Mouse (Mus musculus) forebrain, embryonic 14.5 days (tissue): Measurements from ENCODE around the gene Tmtc1. TPM values are rescaled to one million over a fixed set of nuclear protein-coding genes. Genes with fewer than 3 reads are reported as not detected.

Source experiments
- ATAC-seq: fragments of 200-750 bp; cut with Nextera tagmentation; 2 replicates; pipeline ENCODE4 v1.8.0; 2017; ENCODE audit warnings: mild to moderate bottlenecking, moderate library complexity
- DNase-seq: peaks from one replicate; pipeline ENCODE4 v3.0.0-alpha.2; 2015; ENCODE audit warnings: low spot score
- H3K27ac ChIP-seq: fragments of 300-500 bp; sonication (generic); 2 replicates; pipeline ENCODE4 v1.5.1; 2014; ENCODE audit warnings: low read depth, mild to moderate bottlenecking, control low read depth, low read length, moderate library complexity
- H3K27me3 ChIP-seq: fragments of 300-500 bp; sonication (generic); replicated peaks from 2 replicates; pipeline ENCODE4 v1.6.1; 2014; ENCODE audit warnings: low read length, control low read depth, mixed read lengths; ENCODE audit not compliant: control insufficient read depth, insufficient read depth
- H3K36me3 ChIP-seq: fragments of 300-500 bp; sonication (generic); 2 replicates; pipeline ENCODE4 v1.6.1; 2014; ENCODE audit warnings: low read length, control low read depth; ENCODE audit not compliant: control insufficient read depth, insufficient read depth
- H3K4me1 ChIP-seq: fragments of 300-500 bp; sonication (generic); 2 replicates; pipeline ENCODE4 v1.6.1; 2014; ENCODE audit warnings: antibody characterized with exemption, low read length, control low read depth; ENCODE audit not compliant: control insufficient read depth, insufficient read depth
- H3K4me2 ChIP-seq: fragments of 300-500 bp; sonication (generic); 2 replicates; pipeline ENCODE4 v1.6.1; 2014; ENCODE audit warnings: mild to moderate bottlenecking, control low read depth, low read length
- H3K4me3 ChIP-seq: fragments of 300-500 bp; sonication (generic); 2 replicates; pipeline ENCODE4 v1.5.1; 2014; ENCODE audit warnings: low read depth, low read length, control low read depth
- H3K9ac ChIP-seq: fragments of 300-500 bp; sonication (generic); 2 replicates; pipeline ENCODE4 v1.6.1; 2014; ENCODE audit warnings: mild to moderate bottlenecking, low read length, control low read depth, moderate library complexity
- H3K9me3 ChIP-seq: fragments of 300-500 bp; sonication (generic); replicated peaks from 2 replicates; pipeline ENCODE4 v1.6.1; 2016; ENCODE audit warnings: low read length, control low read depth, mixed read lengths; ENCODE audit not compliant: control insufficient read depth
- WGBS: fragments of 180-500 bp; shearing (Covaris S2); extraction: QIAGEN DNeasy Blood & Tissue Kit; methylation state at CpG from one replicate; pipeline ENCODE4 v1.1.7; 2014; 5-methylcytosine and 5-hydroxymethylcytosine counted together
- polyA plus RNA-seq: library from polyadenylated mRNA; unstranded; fragments of >200 nt; fragmentation: Nextera tagmentation; extraction: Ambion mirVana; gene quantifications from 2 replicates; pipeline ENCODE4 v1.2.1, GENCODE M21; 2014

Tmtc1 gene
- polyA plus RNA-seq, 1 experiment from 2014 or later, result 1.3 TPM

DNA sequence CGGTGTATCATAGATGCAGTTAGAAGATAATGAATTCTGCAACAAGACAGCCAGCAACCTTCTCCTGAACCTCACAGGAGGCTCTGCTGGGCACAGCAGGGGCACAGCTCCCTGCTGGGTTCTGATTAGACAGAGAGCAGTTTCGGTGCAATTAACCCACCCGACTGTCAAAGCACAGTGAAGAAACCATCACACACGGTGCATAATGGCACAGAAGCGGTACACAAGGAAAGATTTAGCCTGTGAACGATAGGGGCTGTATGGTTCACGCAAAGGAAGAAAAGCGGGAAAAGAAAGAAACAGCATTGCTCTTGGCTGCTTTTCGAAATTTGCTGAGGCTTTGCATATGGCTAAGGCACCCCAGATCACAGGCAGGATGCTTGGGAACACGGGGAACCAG, 52.0 kb downstream of the Tmtc1 start:
- 2% methylated on average over 10 of the region's 10 CpGs for WGBS
- Histone ChIP-seq H3K27ac (peak overlapping the region; percentile 4; the same call in 1 of the 2 replicates), H3K9me3 (no peaks in the 10 kb centered on the region), H3K4me2 (peak overlapping the region; percentile 18), H3K27me3 (no peaks in the 10 kb centered on the region), H3K4me3 (no peak overlapping the region), H3K36me3 (no peaks in the 10 kb centered on the region), H3K4me1 (peaks cover 16% of the 10 kb centered on the region), H3K9ac (peak overlapping the region; percentile 26; the same call in 1 of the 2 replicates)
- DNase-seq, result peak; percentile 75
- peak; percentile 75 for ATAC-seq

DNA sequence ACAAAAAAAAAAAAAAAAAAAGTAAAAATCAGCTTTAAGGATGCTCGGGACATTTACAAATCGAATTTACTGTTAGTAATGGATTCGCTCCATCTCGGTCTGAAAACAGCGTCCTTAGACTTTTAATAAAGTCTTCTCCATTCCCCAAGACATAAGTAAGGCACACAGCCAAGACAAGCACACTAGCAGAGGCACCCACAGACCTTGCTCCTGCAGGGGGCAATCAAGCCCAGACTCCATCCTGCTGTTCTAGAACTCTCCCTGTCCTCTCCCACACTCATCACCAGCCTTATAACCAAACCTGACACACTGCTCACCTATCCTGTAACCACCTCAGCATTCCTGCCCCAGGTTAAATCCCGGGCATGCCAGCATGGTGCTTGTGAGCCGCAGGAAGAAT, 52.9 kb downstream of the Tmtc1 start:
- H3K9me3 ChIP-seq, result no peaks in the 10 kb centered on the region
- no peak overlapping the region for H3K27ac ChIP-seq
- H3K4me1 ChIP-seq, result peaks cover 16% of the 10 kb centered on the region
- no peak overlapping the region for H3K9ac ChIP-seq
- no peaks in the 10 kb centered on the region for H3K27me3 ChIP-seq
- no peak overlapping the region for H3K4me3 ChIP-seq
- no peaks in the 10 kb centered on the region for H3K36me3 ChIP-seq
- 69% methylated on average over 7 of the region's 7 CpGs for whole genome bisulfite sequencing
- DNase-seq, result no peak
- H3K4me2 ChIP-seq, result no peak overlapping the region
- ATAC-seq, result no peak

DNA sequence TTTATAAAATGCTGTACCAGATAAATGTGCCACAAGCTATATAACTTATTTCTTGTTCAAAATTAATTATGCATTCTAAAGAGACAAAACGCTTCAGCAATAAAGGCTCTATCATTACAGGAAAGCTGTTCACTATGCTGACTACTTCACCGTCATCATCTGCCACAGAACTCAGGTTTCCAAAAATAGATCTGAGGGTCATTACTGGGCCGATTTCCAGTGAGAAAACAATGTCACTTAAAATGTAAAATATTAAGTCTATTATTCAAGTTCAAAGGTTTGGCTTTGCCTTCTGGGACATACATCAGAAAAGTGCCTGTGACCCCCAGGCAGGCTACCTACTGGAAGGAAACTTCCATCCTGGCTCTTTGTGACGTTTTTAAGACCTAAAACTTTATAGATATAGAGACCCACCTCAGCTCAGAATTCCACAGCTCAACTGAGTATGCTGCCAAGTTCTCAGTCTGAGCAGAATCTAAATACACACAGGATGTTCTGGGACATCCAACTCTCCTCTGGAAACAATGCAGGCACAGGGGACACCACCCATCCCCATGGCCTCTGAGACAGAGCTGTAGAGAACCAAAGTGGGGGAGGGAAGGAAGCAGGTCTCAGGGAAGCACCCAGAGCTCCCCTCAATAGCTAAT, 53.4 kb downstream of the Tmtc1 start:
- no peak overlapping the region for H3K27ac ChIP-seq
- H3K27me3 ChIP-seq, result no peaks in the 10 kb centered on the region
- no peaks in the 10 kb centered on the region for H3K36me3 ChIP-seq
- DNase-seq (no peak), ATAC-seq (no peak)
- no peak overlapping the region for H3K4me3 ChIP-seq
- H3K4me1 ChIP-seq, result peaks cover 16% of the 10 kb centered on the region
- no peaks in the 10 kb centered on the region for H3K9me3 ChIP-seq
- H3K4me2 ChIP-seq, result no peak overlapping the region
- 19% methylated on average over 4 of the region's 4 CpGs for WGBS
- H3K9ac ChIP-seq, result no peak overlapping the region

DNA sequence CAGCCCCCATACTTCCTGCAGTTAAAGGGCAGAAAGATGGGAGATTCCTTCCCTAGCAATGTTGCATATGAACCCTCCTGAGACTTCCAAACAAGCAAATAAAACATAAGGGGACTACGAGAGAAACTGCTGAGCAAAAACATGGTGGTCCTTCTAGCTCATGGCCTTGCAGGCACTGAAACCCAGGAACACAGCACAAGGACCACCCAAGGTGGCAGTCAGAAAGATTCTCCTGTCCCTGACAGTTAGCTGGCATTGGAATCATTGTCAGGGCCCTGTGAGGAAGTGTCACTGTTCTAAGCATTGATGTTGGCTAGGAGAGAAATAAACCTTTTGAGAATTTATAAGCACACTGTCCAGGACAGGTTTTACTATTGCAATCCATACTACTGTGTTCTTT, 56.2 kb downstream of the Tmtc1 start:
- H3K27ac ChIP-seq, result no peak overlapping the region
- no peak overlapping the region for H3K4me3 ChIP-seq
- 63% methylated on average over 1 of the region's 1 CpGs for WGBS
- no peak for DNase-seq
- no peaks in the 10 kb centered on the region for H3K9me3 ChIP-seq
- no peak overlapping the region for H3K4me2 ChIP-seq
- H3K36me3 ChIP-seq, result no peaks in the 10 kb centered on the region
- no peak overlapping the region for H3K9ac ChIP-seq
- H3K27me3 ChIP-seq, result no peaks in the 10 kb centered on the region
- H3K4me1 ChIP-seq, result peaks cover 14% of the 10 kb centered on the region
- ATAC-seq, result no peak

DNA sequence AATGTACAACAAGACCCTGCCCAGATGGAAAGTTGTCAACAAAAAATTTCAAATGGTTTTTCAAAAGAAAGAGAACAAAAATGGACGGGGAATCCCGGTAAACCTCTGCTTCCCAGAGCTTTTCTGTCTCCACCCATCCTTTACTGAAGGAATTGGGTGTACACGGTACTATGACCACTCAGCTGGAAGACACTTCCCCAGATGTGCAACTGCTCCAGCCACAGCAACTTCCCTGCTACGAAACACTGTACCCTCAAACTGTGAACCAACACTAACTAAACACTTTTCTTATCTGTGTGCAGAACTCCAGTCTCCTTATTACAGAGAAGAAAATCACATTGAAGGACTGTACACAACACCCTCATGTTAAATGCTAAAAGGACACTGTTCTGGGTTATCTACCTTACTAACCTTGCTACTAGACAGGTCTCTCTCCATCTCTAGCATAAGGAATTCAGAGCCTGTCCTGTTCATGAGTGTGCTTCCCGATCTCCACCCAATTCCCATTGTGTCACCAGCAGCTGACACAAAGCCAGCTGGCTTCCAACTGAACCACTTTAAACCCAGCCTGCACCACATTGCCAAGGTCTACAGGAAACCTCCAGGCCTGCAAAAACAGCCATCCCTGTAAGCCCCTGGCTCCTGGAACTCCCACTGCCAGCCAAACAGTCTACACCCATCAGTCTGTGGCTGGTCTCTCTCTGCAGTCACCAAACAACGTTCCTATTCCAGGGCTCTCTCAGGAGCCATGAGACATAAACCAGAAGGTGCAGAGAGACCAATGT, 59.9 kb downstream of the Tmtc1 start:
- 77% methylated on average over 6 of the region's 6 CpGs for WGBS
- H3K27ac ChIP-seq, result no peak overlapping the region
- peaks cover 3% of the 10 kb centered on the region; the same call in 1 of the 2 replicates for H3K4me1 ChIP-seq
- no peak overlapping the region for H3K4me2 ChIP-seq
- no peaks in the 10 kb centered on the region for H3K27me3 ChIP-seq
- H3K4me3 ChIP-seq, result no peak overlapping the region
- ATAC-seq (no peak), DNase-seq (no peak)
- H3K9me3 ChIP-seq, result no peaks in the 10 kb centered on the region
- no peak overlapping the region for H3K9ac ChIP-seq
- H3K36me3 ChIP-seq, result no peaks in the 10 kb centered on the region

DNA sequence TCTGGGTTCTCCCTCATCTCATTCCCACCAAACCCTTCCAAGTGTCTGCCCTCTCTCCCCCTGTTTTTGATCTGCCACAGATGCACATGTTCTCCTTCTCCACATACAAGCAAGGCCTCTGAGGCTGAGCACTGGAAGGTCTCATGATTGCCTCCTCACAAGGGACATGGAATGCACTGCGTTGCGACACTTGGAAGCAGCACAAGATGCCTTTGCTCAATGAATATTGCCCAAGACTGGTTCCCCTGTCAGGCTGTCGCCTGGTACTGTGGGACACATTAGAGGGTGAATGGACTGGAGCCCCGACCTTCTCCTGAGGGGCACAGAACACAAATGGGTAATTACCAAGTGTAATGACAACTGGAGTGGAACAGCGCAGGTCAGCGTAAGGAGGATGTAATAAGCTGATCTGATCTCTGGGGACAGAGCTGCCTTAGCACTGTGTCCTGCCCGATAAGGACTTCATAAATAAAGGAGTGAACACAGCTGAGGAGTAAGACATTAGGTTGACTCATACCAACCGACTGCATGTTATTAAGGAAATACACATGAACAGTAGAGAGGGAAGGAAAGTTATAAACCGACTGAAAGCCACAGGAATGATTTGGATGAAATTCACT, 62.9 kb downstream of the Tmtc1 start:
- WGBS, result 80% methylated on average over 9 of the region's 9 CpGs
- Histone ChIP-seq H3K27me3 (no peaks in the 10 kb centered on the region), H3K36me3 (no peaks in the 10 kb centered on the region), H3K4me3 (no peak overlapping the region), H3K9me3 (no peaks in the 10 kb centered on the region), H3K27ac (no peak overlapping the region), H3K4me1 (peaks cover 3% of the 10 kb centered on the region; the same call in 1 of the 2 replicates), H3K9ac (no peak overlapping the region), H3K4me2 (no peak overlapping the region)
- ATAC-seq (no peak), DNase-seq (no peak)

GRCm38 (mm10) chr6:148375618-148376209, 68.5 kb downstream of the Tmtc1 start:
- WGBS, result 50% methylated on average over 3 of the region's 3 CpGs
- no peaks in the 10 kb centered on the region for H3K9me3 ChIP-seq
- no peak for DNase-seq
- no peak overlapping the region for H3K4me3 ChIP-seq
- no peak overlapping the region for H3K4me2 ChIP-seq
- H3K27ac ChIP-seq, result no peak overlapping the region
- H3K36me3 ChIP-seq, result no peaks in the 10 kb centered on the region
- no peaks in the 10 kb centered on the region for H3K4me1 ChIP-seq
- no peaks in the 10 kb centered on the region for H3K27me3 ChIP-seq
- no peak overlapping the region for H3K9ac ChIP-seq
- no peak for ATAC-seq

- 85% methylated on average over 3 of the region's 3 CpGs for WGBS
Observed at GRCm38 (mm10) chr6:148375015-148375414, 69.2 kb downstream of the Tmtc1 start.

More at GRCm38 (mm10) chr6:148375015-148375414, 69.2 kb downstream of the Tmtc1 start:
- Histone ChIP-seq H3K27me3 (no peaks in the 10 kb centered on the region), H3K4me3 (no peak overlapping the region), H3K9me3 (no peaks in the 10 kb centered on the region), H3K4me1 (no peaks in the 10 kb centered on the region), H3K9ac (no peak overlapping the region), H3K4me2 (no peak overlapping the region), H3K36me3 (no peaks in the 10 kb centered on the region), H3K27ac (no peak overlapping the region)
- DNase-seq, result no peak
- no peak for ATAC-seq
